Mouse (Mus musculus) spleen, postnatal 10 days (tissue): Measurements from ENCODE around the gene Trmt61a.
A peak's percentile ranks its signal among the peaks of the same experiment; 100 is the strongest.

ENCODE experiments used
- DNase-seq, 2 experiments: peaks; one replicate each; pipeline ENCODE4 v3.0.0; 2021 to 2022; ENCODE audit warnings: low spot score in 2 of 2

Gene Trmt61a

GRCm38 (mm10) chr12:111731822-111732807 is 54.2 kb downstream of the Trmt61a start:
- DNase-seq = peak; percentile 57 to 89

- DNase-seq = no peak
These were observed 55.0 kb downstream of the Trmt61a start for GRCm38 (mm10) chr12:111732921-111733320.
